Mouse (Mus musculus): ENCODE results near the gene Mb21d2. TPM values are rescaled to one million over a fixed set of nuclear protein-coding genes. Genes with fewer than 3 reads are reported as not detected.

Gene Mb21d2
- polyA plus RNA-seq, 1 experiment = 1.4 TPM

DNA sequence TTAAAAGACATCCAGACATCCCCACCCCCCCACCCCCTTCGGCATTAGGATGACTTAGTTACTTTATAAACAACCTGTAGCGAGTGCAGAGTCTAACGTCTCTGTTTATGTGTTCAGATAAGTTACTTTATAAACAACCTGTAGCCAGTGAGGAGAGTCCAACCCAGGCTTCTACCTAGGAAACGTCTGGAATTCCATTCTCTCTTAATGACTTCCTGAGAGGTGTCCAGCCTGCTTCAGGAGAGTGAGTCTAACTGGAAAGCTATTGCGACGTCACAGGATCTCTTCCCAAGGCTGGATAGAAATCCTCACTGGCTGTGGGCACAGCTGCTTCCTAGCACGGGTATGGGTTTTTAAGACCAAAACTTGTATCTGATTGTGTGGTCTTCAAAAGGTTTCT, 67.4 kb downstream of the Mb21d2 start:
- Histone ChIP-seq H3K4me1 (ENCODE audit: control insufficient read depth, insufficient read depth, low read length) (no peaks in the 10 kb centered on the region), H3K27me3 (ENCODE audit: control insufficient read depth, insufficient read depth, low read length) (no peaks in the 10 kb centered on the region), H3K4me3 (ENCODE audit: control insufficient read depth, low read depth, low read length) (no peak overlapping the region), H3K36me3 (ENCODE audit: control insufficient read depth, insufficient read depth, low read length) (no peaks in the 10 kb centered on the region), H3K27ac (ENCODE audit: control insufficient read depth, insufficient read depth, low read depth, low read length) (no peak overlapping the region)
- no peak for TF ChIP-seq POLR2A (IDR thresholded peaks at IDR 0.05; ENCODE audit: control insufficient read depth, low read depth, low read length)
- TF ChIP-seq CTCF (IDR thresholded peaks at IDR 0.05; ENCODE audit: control insufficient read depth, insufficient read depth, insufficient replicate concordance, low read depth, low read length) = no peak

DNA sequence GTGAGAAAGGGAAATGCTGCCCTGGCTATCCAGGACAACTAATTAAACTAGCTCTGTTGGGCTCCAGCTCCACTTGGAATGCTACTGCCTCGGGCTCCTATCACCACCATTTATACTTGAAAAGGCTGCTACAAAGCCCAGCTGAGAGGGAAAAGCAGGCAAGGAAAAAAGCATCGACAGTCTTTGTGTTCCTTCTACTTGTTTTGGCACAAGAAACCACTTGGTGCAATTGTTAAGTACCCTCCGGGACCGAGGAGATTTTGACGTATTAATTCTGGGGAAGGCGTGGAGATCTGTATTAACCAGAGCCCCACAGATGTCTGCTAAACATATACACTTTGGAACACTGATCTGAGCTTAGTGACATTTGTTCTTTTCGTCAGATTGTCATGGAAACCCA, 69.8 kb downstream of the Mb21d2 start:
- Histone ChIP-seq H3K27ac (ENCODE audit: control insufficient read depth, insufficient read depth, low read depth, low read length) (no peak overlapping the region), H3K27me3 (ENCODE audit: control insufficient read depth, insufficient read depth, low read length) (no peaks in the 10 kb centered on the region), H3K4me1 (ENCODE audit: control insufficient read depth, insufficient read depth, low read length) (no peaks in the 10 kb centered on the region), H3K36me3 (ENCODE audit: control insufficient read depth, insufficient read depth, low read length) (no peaks in the 10 kb centered on the region), H3K4me3 (ENCODE audit: control insufficient read depth, low read depth, low read length) (no peak overlapping the region)
- TF ChIP-seq CTCF (IDR thresholded peaks at IDR 0.05; ENCODE audit: control insufficient read depth, insufficient read depth, insufficient replicate concordance, low read depth, low read length) (no peak), POLR2A (IDR thresholded peaks at IDR 0.05; ENCODE audit: control insufficient read depth, low read depth, low read length) (no peak)

DNA sequence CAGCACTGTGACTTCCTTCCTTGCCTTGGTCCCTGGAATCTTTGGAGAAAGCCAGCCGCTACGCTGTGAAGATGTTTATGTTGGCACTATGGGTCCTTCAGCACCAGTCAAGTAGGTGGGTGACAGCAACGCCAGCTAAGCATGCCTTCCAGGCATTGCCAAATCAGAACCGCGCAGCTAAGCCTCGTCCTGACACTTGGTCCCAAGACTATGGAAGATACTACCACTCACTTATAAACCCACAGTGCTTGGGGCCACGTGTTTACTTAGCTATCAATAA, 70.5 kb downstream of the Mb21d2 start:
- Histone ChIP-seq H3K27me3 (ENCODE audit: control insufficient read depth, insufficient read depth, low read length) (no peaks in the 10 kb centered on the region), H3K36me3 (ENCODE audit: control insufficient read depth, insufficient read depth, low read length) (no peaks in the 10 kb centered on the region), H3K27ac (ENCODE audit: control insufficient read depth, insufficient read depth, low read depth, low read length) (no peak overlapping the region), H3K4me1 (ENCODE audit: control insufficient read depth, insufficient read depth, low read length) (no peaks in the 10 kb centered on the region), H3K4me3 (ENCODE audit: control insufficient read depth, low read depth, low read length) (no peak overlapping the region)
- TF ChIP-seq CTCF (IDR thresholded peaks at IDR 0.05; ENCODE audit: control insufficient read depth, insufficient read depth, insufficient replicate concordance, low read depth, low read length) = no peak
- no peak for TF ChIP-seq POLR2A (IDR thresholded peaks at IDR 0.05; ENCODE audit: control insufficient read depth, low read depth, low read length)

GRCm38 (mm10) chr16:28858210-28859008, 71.1 kb downstream of the Mb21d2 start:
- no peak overlapping the region for H3K27ac ChIP-seq (ENCODE audit: control insufficient read depth, insufficient read depth, low read depth, low read length)
- H3K4me3 ChIP-seq (ENCODE audit: control insufficient read depth, low read depth, low read length) = no peak overlapping the region
- H3K4me1 ChIP-seq (ENCODE audit: control insufficient read depth, insufficient read depth, low read length) = no peaks in the 10 kb centered on the region
- H3K27me3 ChIP-seq (ENCODE audit: control insufficient read depth, insufficient read depth, low read length) = no peaks in the 10 kb centered on the region
- H3K36me3 ChIP-seq (ENCODE audit: control insufficient read depth, insufficient read depth, low read length) = no peaks in the 10 kb centered on the region
- TF ChIP-seq CTCF (IDR thresholded peaks at IDR 0.05; ENCODE audit: control insufficient read depth, insufficient read depth, insufficient replicate concordance, low read depth, low read length) (no peak), POLR2A (IDR thresholded peaks at IDR 0.05; ENCODE audit: control insufficient read depth, low read depth, low read length) (no peak)

DNA sequence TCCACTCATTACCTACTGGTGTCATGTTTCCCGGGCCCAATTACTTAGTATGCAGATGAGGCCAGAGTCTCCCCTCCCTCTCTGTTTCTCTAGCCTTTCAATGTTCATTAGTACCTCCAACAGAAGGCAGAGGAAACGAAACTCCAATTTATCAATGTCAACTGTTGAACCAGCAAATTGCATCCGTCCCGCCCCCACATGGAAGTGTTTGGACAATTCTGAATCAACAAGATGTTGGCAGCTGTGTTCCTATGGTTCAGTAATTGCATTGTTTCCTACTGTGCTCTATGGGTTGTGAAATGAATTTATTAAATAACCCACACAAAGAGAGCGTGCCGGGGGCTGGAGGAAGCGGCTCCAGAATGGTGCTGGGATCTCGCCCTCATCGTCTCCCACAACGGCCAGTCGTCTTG, 78.1 kb downstream of the Mb21d2 start:
- Histone ChIP-seq H3K4me3 (ENCODE audit: control insufficient read depth, low read depth, low read length) (no peak overlapping the region), H3K27ac (ENCODE audit: control insufficient read depth, insufficient read depth, low read depth, low read length) (no peak overlapping the region), H3K4me1 (ENCODE audit: control insufficient read depth, insufficient read depth, low read length) (no peaks in the 10 kb centered on the region)

GRCm38 (mm10) chr16:28850881-28851280, 78.6 kb downstream of the Mb21d2 start:
- H3K27me3 ChIP-seq (ENCODE audit: control insufficient read depth, insufficient read depth, low read length) = no peaks in the 10 kb centered on the region
- H3K4me3 ChIP-seq (ENCODE audit: control insufficient read depth, low read depth, low read length) = no peak overlapping the region
- no peaks in the 10 kb centered on the region for H3K36me3 ChIP-seq (ENCODE audit: control insufficient read depth, insufficient read depth, low read length)
- TF ChIP-seq CTCF (IDR thresholded peaks at IDR 0.05; ENCODE audit: control insufficient read depth, insufficient read depth, insufficient replicate concordance, low read depth, low read length) = no peak
- TF ChIP-seq POLR2A (IDR thresholded peaks at IDR 0.05; ENCODE audit: control insufficient read depth, low read depth, low read length) = no peak
- H3K27ac ChIP-seq (ENCODE audit: control insufficient read depth, insufficient read depth, low read depth, low read length) = no peak overlapping the region
- H3K4me1 ChIP-seq (ENCODE audit: control insufficient read depth, insufficient read depth, low read length) = no peaks in the 10 kb centered on the region

More for the DNA sequence above, 78.1 kb downstream of the Mb21d2 start:
- TF ChIP-seq CTCF (IDR thresholded peaks at IDR 0.05; ENCODE audit: control insufficient read depth, insufficient read depth, insufficient replicate concordance, low read depth, low read length) (no peak), POLR2A (IDR thresholded peaks at IDR 0.05; ENCODE audit: control insufficient read depth, low read depth, low read length) (no peak)
- H3K27me3 ChIP-seq (ENCODE audit: control insufficient read depth, insufficient read depth, low read length) = no peaks in the 10 kb centered on the region
- no peaks in the 10 kb centered on the region for H3K36me3 ChIP-seq (ENCODE audit: control insufficient read depth, insufficient read depth, low read length)

GRCm38 (mm10) chr16:28846123-28846522, 83.3 kb downstream of the Mb21d2 start:
- Histone ChIP-seq H3K36me3 (ENCODE audit: control insufficient read depth, insufficient read depth, low read length) (no peaks in the 10 kb centered on the region), H3K4me3 (ENCODE audit: control insufficient read depth, low read depth, low read length) (no peak overlapping the region), H3K27me3 (ENCODE audit: control insufficient read depth, insufficient read depth, low read length) (no peaks in the 10 kb centered on the region), H3K4me1 (ENCODE audit: control insufficient read depth, insufficient read depth, low read length) (no peaks in the 10 kb centered on the region), H3K27ac (ENCODE audit: control insufficient read depth, insufficient read depth, low read depth, low read length) (no peak overlapping the region)
- TF ChIP-seq POLR2A (IDR thresholded peaks at IDR 0.05; ENCODE audit: control insufficient read depth, low read depth, low read length) (no peak), CTCF (IDR thresholded peaks at IDR 0.05; ENCODE audit: control insufficient read depth, insufficient read depth, insufficient replicate concordance, low read depth, low read length) (no peak)
